Mouse (Mus musculus) liver, embryonic 14.5 days (tissue): ENCODE measurements around the gene BC048562. TPM values are rescaled to one million over a fixed set of nuclear protein-coding genes. Genes with fewer than 3 reads are reported as not detected.
A peak's percentile ranks its signal among the peaks of the same experiment; 100 is the strongest.

ENCODE experiments used
- ATAC-seq: fragments of 200-750 bp; cut with Nextera tagmentation; 2 replicates; pipeline ENCODE4 v1.8.0; 2017; ENCODE audit warnings: moderate number of reproducible peaks, mild to moderate bottlenecking, moderate library complexity; ENCODE audit not compliant: insufficient read depth
- DNase-seq, 3 experiments: peaks; one replicate each; pipeline ENCODE4 v3.0.0-alpha.2; 2012 to 2013; ENCODE audit warnings: low read depth in 3 of 3, low spot score in 3 of 3
- H3K27ac ChIP-seq: fragments of 300-500 bp; sonication (generic); 2 replicates; pipeline ENCODE4 v1.5.1; 2014; ENCODE audit warnings: moderate library complexity, mild to moderate bottlenecking, control low read depth, inconsistent platforms
- H3K27me3 ChIP-seq: fragments of 300-500 bp; sonication (generic); 2 replicates; pipeline ENCODE4 v1.6.1; 2014; ENCODE audit warnings: mild to moderate bottlenecking, low read length, moderate library complexity; ENCODE audit not compliant: control insufficient read depth, insufficient read depth
- H3K36me3 ChIP-seq: fragments of 300-500 bp; sonication (generic); replicated peaks from 2 replicates; pipeline ENCODE4 v1.6.1; 2014; ENCODE audit warnings: low read depth; ENCODE audit not compliant: control insufficient read depth, insufficient read depth
- H3K4me1 ChIP-seq, 2 experiments: fragments of 200-500 bp in 1 of 2; fragments of 300-500 bp in 1 of 2; sonication (generic) in 1 of 2; replicated peaks; 2 replicates each; pipeline ENCODE4 v1.6.1; 2012 to 2014; ENCODE audit warnings: antibody characterized with exemption in 1 of 2, inconsistent platforms in 1 of 2, low read length in 1 of 2; ENCODE audit not compliant: control insufficient read depth in 2 of 2, insufficient read depth in 2 of 2
- H3K4me2 ChIP-seq: fragments of 300-500 bp; sonication (generic); 2 replicates; pipeline ENCODE4 v1.6.1; 2014; ENCODE audit warnings: low read depth, mild to moderate bottlenecking, control low read depth, moderate library complexity
- H3K4me3 ChIP-seq, 2 experiments: fragments of 200-500 bp in 1 of 2; fragments of 300-500 bp in 1 of 2; sonication (generic) in 1 of 2; 2 replicates each; pipeline ENCODE4 v1.5.1; 2012 to 2014; ENCODE audit warnings: low read depth in 2 of 2, low read length in 2 of 2, mild to moderate bottlenecking in 2 of 2, control low read depth in 1 of 2, inconsistent platforms in 1 of 2, moderate library complexity in 1 of 2; ENCODE audit not compliant: insufficient read depth in 1 of 2
- H3K9ac ChIP-seq: fragments of 300-500 bp; sonication (generic); replicated peaks from 2 replicates; pipeline ENCODE4 v1.6.1; 2014; ENCODE audit warnings: mild to moderate bottlenecking, control low read depth, moderate library complexity
- H3K9me3 ChIP-seq: fragments of 300-500 bp; sonication (generic); 2 replicates; pipeline ENCODE4 v1.6.1; 2016; ENCODE audit warnings: low read length, mixed read lengths; ENCODE audit not compliant: control insufficient read depth
- CTCF ChIP-seq: IDR thresholded peaks from 2 replicates; pipeline ENCODE4 v1.5.1; 2016; ENCODE audit warnings: antibody characterized with exemption, low read depth, control low read depth
- EP300 ChIP-seq: IDR thresholded peaks from 2 replicates; pipeline ENCODE4 v1.6.1; 2016; ENCODE audit warnings: antibody characterized with exemption, low read depth
- WGBS: fragments of 180-500 bp; shearing (Covaris S2); extraction: QIAGEN DNeasy Blood & Tissue Kit; methylation state at CpG from one replicate; pipeline ENCODE4 v1.1.7; 2014; ENCODE audit not compliant: insufficient replicate concordance; 5-methylcytosine and 5-hydroxymethylcytosine counted together
- polyA plus RNA-seq, 2 experiments: library from polyadenylated mRNA; depleted of rRNA in 1 of 2; stranded (reverse) in 1 of 2; unstranded in 1 of 2; fragments of >200 nt; fragmentation: Nextera tagmentation in 1 of 2; extraction: Ambion mirVana in 1 of 2; gene quantifications; 2 replicates each; pipeline versions ENCODE4 v1.2.1 to v1.2.3; 2012 to 2014

BC048562 gene
- polyA plus RNA-seq, 2 experiments = not detected

DNA sequence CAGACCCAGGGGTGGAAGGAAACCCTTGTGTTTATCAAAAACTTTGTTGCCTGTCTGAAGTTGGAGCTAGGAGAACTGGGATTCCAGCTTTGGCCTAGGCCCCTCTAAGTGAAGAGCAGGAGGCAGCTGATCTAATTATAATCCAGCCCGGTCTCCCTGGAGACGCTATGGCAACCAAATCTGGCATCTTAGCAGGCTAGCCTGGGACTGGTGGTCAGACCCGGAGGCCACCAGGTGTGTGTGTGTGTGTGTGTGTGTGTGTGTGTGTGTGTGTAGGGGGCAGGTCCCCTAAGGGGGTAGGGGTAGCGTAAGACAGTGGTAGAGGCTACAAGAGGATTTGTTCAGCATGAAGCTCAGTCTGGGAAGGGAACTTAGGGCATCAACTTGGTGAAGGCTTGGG is 13.6 kb downstream of the BC048562 start:
- ATAC-seq = no peak
- H3K9me3 ChIP-seq = no peaks in the 10 kb centered on the region
- no peak for TF ChIP-seq CTCF
- no peak for TF ChIP-seq EP300
- H3K4me1 ChIP-seq = peaks cover 27 to 30% of the 10 kb centered on the region in 2 experiments
- WGBS = 83% methylated on average over 4 of the region's 4 CpGs
- H3K4me2 ChIP-seq = peak overlapping the region; percentile 98
- H3K36me3 ChIP-seq = no peaks in the 10 kb centered on the region
- DNase-seq = no peak
- no peak overlapping the region for H3K4me3 ChIP-seq
- H3K9ac ChIP-seq = no peak overlapping the region
- H3K27me3 ChIP-seq = no peaks in the 10 kb centered on the region
- H3K27ac ChIP-seq = no peak overlapping the region

DNA sequence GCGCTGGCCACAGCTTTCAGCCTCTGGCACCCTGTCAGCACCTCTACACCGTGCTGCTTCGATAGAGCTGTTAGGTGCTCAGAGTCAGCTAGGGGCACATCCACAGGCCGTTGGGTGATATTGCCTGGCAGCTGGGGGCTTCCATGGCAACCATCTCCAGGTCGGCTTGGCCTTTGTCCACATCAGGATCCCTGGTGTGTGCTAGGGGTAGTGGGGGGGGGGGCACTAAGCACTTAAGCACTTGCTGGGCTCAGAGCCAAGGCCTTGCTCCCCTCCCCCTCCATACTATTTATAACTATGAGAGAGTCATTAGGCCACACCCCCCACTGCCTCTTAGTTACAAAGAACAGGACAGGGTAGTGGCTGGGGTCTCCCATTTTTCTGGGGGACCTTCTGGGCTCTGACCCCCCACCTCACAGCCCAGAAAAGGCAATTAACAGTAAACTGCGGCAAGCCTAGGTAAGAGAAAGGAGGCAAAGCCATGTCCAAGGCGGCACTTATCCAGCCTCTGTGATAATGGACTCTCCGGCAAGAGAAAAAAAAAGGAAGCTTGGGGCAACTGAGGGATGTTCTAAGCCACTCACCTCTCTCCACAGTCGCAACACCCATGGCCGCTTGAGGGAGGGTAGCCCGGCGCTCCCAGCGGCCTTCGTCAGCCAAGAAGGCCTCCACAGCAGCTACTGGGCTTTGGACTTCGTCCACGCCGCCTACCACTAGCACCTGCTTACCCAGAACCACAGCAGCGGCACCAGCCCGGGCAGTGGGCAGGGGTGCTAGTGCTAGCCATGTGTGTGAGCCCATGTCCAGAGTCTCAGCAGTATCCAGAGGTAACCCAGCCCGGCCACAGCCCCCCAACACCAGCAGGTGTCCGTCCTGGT is 14.2 kb downstream of the BC048562 start:
- no peaks in the 10 kb centered on the region for H3K36me3 ChIP-seq
- ATAC-seq = 0 out of 2 replicates have a peak, but pooled peaks have one; percentile 1
- TF ChIP-seq EP300 (no peak), CTCF (no peak)
- H3K9ac ChIP-seq = peak overlapping the region; percentile 21; the same call in 1 of the 2 replicates
- H3K27me3 ChIP-seq = no peaks in the 10 kb centered on the region
- H3K9me3 ChIP-seq = no peaks in the 10 kb centered on the region
- peak overlapping the region; percentile 36 to 71 for H3K4me3 ChIP-seq
- peaks cover 27 to 30% of the 10 kb centered on the region in 2 experiments for H3K4me1 ChIP-seq
- peak overlapping the region; percentile 98 for H3K4me2 ChIP-seq
- 54% methylated on average over 21 of the region's 21 CpGs for WGBS
- no peak for DNase-seq
- H3K27ac ChIP-seq = peak overlapping the region; percentile 8; the same call in 1 of the 2 replicates

DNA sequence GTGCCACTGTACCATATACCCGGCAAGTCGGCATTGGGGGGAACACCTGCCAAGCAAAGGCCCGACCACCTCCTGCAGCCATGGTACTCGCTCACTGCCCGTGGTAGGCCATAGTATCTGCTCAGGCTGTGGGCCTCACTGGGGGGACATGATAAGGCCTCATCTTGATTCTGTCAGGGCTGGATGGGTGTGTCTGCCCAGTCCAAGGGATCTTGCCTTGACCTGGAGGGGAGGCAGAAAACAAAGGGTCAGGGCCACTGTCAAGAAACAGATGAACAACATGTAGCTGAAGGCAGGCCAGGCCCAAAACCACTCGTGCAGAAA is 14.8 kb downstream of the BC048562 start:
- no peaks in the 10 kb centered on the region for H3K9me3 ChIP-seq
- H3K4me2 ChIP-seq = peak overlapping the region; percentile 98
- DNase-seq = peak in 2 of 3 experiments; percentile 35 to 47
- 17% methylated on average over 6 of the region's 6 CpGs for WGBS
- TF ChIP-seq CTCF = 0 out of 2 replicates have a peak, but pooled peaks have one; percentile 7
- TF ChIP-seq EP300 = peak; percentile 35; the same call in 1 of the 2 replicates
- peak; percentile 71 for ATAC-seq
- H3K36me3 ChIP-seq = no peaks in the 10 kb centered on the region
- no peaks in the 10 kb centered on the region for H3K27me3 ChIP-seq
- peak overlapping the region; percentile 21; the same call in 1 of the 2 replicates for H3K9ac ChIP-seq
- H3K4me1 ChIP-seq = peaks cover 27 to 35% of the 10 kb centered on the region in 2 experiments
- H3K4me3 ChIP-seq = peak overlapping the region; percentile 36 to 71
- H3K27ac ChIP-seq = peak overlapping the region; percentile 12

DNA sequence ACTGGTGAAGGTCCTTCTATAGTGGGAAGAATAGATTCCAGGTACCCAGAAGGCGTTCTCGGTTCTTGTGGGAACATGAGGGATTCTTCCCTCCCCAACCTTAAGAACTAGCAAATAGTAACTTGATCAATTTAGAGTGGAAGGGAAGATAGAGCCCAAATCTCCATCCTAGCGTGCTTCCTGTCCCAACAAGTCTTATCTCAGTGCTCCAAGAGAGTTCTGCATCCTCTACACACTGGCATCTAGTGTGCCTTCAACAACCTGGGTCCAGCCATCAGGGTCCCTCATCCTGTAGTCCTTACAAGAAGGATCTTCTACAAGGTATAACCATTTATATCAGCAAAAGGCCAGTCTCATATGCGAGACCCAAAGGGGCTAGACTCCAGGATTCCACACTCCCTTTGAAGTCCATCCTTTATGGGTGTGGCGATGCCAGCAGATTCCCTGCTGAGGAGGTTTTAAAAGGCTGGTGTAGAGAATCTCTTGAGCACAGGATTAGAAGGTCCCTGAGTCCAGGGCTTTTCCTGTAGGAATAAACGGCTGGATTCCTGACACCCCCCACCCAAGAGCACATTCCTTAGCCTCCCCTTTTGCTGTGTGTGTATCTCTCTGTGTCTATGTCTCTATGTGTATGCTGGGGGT is 15.4 kb downstream of the BC048562 start:
- no peaks in the 10 kb centered on the region for H3K9me3 ChIP-seq
- H3K4me3 ChIP-seq = peak overlapping the region; percentile 66 to 71
- peak overlapping the region; percentile 12 for H3K27ac ChIP-seq
- peak overlapping the region; percentile 98 for H3K4me2 ChIP-seq
- peak overlapping the region; percentile 69 for H3K9ac ChIP-seq
- ATAC-seq (0 out of 2 replicates have a peak, but pooled peaks have one; percentile 21), DNase-seq (no peak)
- H3K36me3 ChIP-seq = no peaks in the 10 kb centered on the region
- H3K4me1 ChIP-seq = peaks cover 27 to 39% of the 10 kb centered on the region in 2 experiments
- WGBS = 46% methylated on average over 6 of the region's 6 CpGs
- H3K27me3 ChIP-seq = no peaks in the 10 kb centered on the region
- TF ChIP-seq EP300 = no peak
- TF ChIP-seq CTCF = no peak
